Mouse (Mus musculus): ENCODE measurements at regions not wholly inside any gene's neighbourhood (a gene's known extent, or its start where the extent isn't known, plus 50 kb on each side); places are given as distances from the start of the nearest gene placed in this dataset.

DNA sequence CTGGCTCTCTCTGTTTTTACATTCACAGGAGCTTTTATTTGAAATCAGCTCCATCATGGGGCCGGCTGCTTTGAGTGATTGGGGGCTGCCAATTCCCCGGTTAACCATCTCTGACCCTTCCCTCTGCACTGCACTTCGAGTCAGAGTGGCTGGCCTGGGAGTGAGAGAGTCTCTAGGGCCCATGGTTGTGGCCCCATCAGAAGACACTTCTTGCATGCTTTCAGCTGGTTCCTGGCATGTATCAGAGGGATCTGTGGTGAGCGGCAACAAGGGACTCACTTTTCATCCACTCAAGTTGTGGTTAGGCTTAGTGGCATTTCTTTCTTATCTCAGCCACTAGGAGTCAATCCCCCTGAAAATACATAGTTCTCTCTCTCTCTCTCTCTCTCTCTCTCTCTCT, 341.8 kb upstream of the Adgrl2 start:
- WGBS = 22% methylated on average over 4 of the region's 4 CpGs
- H3K27ac ChIP-seq (replicated peaks; ENCODE audit: low read depth, low read length) = no peak overlapping the region
- DNase-seq (ENCODE audit: low spot score) (no peak), ATAC-seq (ENCODE audit: low read depth) (no peak)
- H3K36me3 ChIP-seq (ENCODE audit: control insufficient read depth, insufficient read depth, low read length) = no peaks in the 10 kb centered on the region
- H3K4me2 ChIP-seq (ENCODE audit: low read depth, low read length) = no peak overlapping the region
- no peak overlapping the region for H3K9ac ChIP-seq (ENCODE audit: low read depth, low read length)
- H3K4me3 ChIP-seq (ENCODE audit: low read depth, low read length) = no peak overlapping the region
- H3K27me3 ChIP-seq (replicated peaks; ENCODE audit: control insufficient read depth, insufficient read depth, low read length) = no peaks in the 10 kb centered on the region
- no peaks in the 10 kb centered on the region for H3K9me3 ChIP-seq (ENCODE audit: control insufficient read depth, low read length)
- no peaks in the 10 kb centered on the region for H3K4me1 ChIP-seq (ENCODE audit: control insufficient read depth, insufficient read depth, low read length)

DNA sequence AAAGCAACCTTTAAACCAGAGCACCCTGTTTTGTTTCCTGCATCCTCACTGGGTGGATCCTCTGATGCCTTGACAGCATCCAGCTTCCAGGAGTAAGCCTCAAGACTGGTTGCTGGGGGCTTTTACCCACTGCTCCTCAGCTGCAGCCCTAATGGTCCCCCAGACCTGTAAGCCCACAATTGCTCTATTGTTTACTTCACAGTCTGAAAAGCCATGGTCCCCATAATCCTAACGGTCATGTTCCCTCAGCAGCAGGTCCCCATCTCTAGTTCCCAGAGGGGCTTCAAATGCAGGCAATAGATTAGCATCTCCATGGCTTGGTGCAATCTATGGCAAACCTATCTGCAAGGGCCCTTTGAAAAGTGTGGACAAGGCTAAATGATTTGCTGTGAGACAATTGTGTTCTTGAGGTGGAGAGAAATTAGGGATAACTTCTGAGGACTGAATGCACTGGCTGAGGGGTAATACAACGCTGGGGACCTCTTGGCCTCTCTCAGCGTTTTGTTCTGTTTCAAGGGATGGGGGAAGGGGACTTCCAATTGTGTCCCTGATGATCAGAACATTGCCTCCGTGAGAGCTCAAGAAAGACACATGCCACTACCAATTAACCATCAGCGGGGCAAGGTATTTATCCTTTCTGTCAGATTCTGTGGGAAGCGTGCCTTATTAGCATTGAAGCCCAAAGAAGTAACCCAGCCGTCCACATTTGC, 341.1 kb upstream of the Adgrl2 start:
- Histone ChIP-seq H3K4me1 (ENCODE audit: control insufficient read depth, insufficient read depth, low read length) (no peaks in the 10 kb centered on the region), H3K9me3 (ENCODE audit: control insufficient read depth, low read length) (no peaks in the 10 kb centered on the region), H3K4me2 (ENCODE audit: low read depth, low read length) (no peak overlapping the region), H3K9ac (ENCODE audit: low read depth, low read length) (no peak overlapping the region), H3K4me3 (ENCODE audit: low read depth, low read length) (no peak overlapping the region), H3K27ac (replicated peaks; ENCODE audit: low read depth, low read length) (no peak overlapping the region), H3K27me3 (replicated peaks; ENCODE audit: control insufficient read depth, insufficient read depth, low read length) (no peaks in the 10 kb centered on the region), H3K36me3 (ENCODE audit: control insufficient read depth, insufficient read depth, low read length) (no peaks in the 10 kb centered on the region)
- peak; percentile 41 for DNase-seq (ENCODE audit: low spot score)
- 37% methylated on average over 7 of the region's 7 CpGs for WGBS
- ATAC-seq (ENCODE audit: low read depth) = peak; percentile 60; the same call in 1 of the 2 replicates

GRCm38 (mm10) chr3:149330716-149331115, 340.4 kb upstream of the Adgrl2 start:
- no peaks in the 10 kb centered on the region for H3K9me3 ChIP-seq (ENCODE audit: control insufficient read depth, low read length)
- no peaks in the 10 kb centered on the region for H3K27me3 ChIP-seq (replicated peaks; ENCODE audit: control insufficient read depth, insufficient read depth, low read length)
- ATAC-seq (ENCODE audit: low read depth) = no peak
- 71% methylated on average over 10 of the region's 10 CpGs for WGBS
- no peak overlapping the region for H3K9ac ChIP-seq (ENCODE audit: low read depth, low read length)
- H3K4me1 ChIP-seq (ENCODE audit: control insufficient read depth, insufficient read depth, low read length) = no peaks in the 10 kb centered on the region
- no peaks in the 10 kb centered on the region for H3K36me3 ChIP-seq (ENCODE audit: control insufficient read depth, insufficient read depth, low read length)
- no peak overlapping the region for H3K27ac ChIP-seq (replicated peaks; ENCODE audit: low read depth, low read length)
- H3K4me3 ChIP-seq (ENCODE audit: low read depth, low read length) = no peak overlapping the region
- no peak overlapping the region for H3K4me2 ChIP-seq (ENCODE audit: low read depth, low read length)
- peak; percentile 27 for DNase-seq (ENCODE audit: low spot score)

DNA sequence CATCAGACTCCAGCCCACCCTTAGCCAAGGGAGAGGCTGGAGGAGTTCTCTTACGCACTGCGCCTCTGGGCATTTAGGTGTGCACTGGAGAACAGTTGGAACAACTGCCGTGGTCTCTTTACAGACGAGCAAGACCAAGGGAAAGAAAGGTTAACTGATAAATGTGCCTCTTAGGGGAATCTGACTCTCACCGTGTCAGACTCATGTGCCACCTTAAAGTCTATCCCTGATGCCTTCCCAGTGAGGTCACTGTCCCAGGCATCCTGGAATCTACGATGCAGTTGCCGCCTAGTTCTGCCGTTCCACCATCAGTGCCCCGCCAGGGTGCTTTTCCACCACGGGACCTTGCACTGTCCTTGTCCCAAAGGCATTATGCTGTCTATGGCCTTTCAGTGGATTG, 339.7 kb upstream of the Adgrl2 start:
- no peaks in the 10 kb centered on the region for H3K4me1 ChIP-seq (ENCODE audit: control insufficient read depth, insufficient read depth, low read length)
- no peak overlapping the region for H3K4me3 ChIP-seq (ENCODE audit: low read depth, low read length)
- no peak overlapping the region for H3K4me2 ChIP-seq (ENCODE audit: low read depth, low read length)
- no peak overlapping the region for H3K9ac ChIP-seq (ENCODE audit: low read depth, low read length)
- H3K27me3 ChIP-seq (replicated peaks; ENCODE audit: control insufficient read depth, insufficient read depth, low read length) = no peaks in the 10 kb centered on the region
- no peaks in the 10 kb centered on the region for H3K36me3 ChIP-seq (ENCODE audit: control insufficient read depth, insufficient read depth, low read length)
- H3K27ac ChIP-seq (replicated peaks; ENCODE audit: low read depth, low read length) = no peak overlapping the region
- ATAC-seq (ENCODE audit: low read depth) (no peak), DNase-seq (ENCODE audit: low spot score) (no peak)
- H3K9me3 ChIP-seq (ENCODE audit: control insufficient read depth, low read length) = no peaks in the 10 kb centered on the region
- WGBS = 88% methylated on average over 10 of the region's 10 CpGs

DNA sequence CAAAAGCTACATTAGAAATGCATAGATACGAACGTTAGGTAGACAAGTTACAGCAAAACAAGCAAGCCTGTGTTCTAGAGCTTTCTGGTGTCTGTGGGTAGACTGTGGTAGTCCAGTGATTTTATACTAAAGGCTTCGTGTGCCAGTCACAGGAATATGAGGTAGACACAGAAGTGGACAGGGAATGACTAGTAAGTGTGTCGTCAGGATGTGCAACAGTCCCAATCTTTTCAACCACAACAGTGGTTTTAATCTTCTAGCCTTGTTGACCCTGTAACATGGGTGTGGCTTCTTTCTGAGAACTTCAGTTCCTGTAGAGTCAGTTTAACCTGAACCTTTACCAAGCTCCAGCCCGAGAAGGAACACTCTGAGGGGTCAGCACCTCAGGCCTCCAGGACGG, 339.3 kb upstream of the Adgrl2 start:
- Histone ChIP-seq H3K27me3 (replicated peaks; ENCODE audit: control insufficient read depth, insufficient read depth, low read length) (no peaks in the 10 kb centered on the region), H3K36me3 (ENCODE audit: control insufficient read depth, insufficient read depth, low read length) (no peaks in the 10 kb centered on the region), H3K4me3 (ENCODE audit: low read depth, low read length) (no peak overlapping the region), H3K27ac (replicated peaks; ENCODE audit: low read depth, low read length) (no peak overlapping the region), H3K9ac (ENCODE audit: low read depth, low read length) (no peak overlapping the region), H3K9me3 (ENCODE audit: control insufficient read depth, low read length) (no peaks in the 10 kb centered on the region), H3K4me1 (ENCODE audit: control insufficient read depth, insufficient read depth, low read length) (no peaks in the 10 kb centered on the region), H3K4me2 (ENCODE audit: low read depth, low read length) (no peak overlapping the region)
- DNase-seq (ENCODE audit: low spot score) (no peak), ATAC-seq (ENCODE audit: low read depth) (no peak)
- 83% methylated on average over 6 of the region's 6 CpGs for WGBS

GRCm38 (mm10) chr3:149326664-149327063, 336.3 kb upstream of the Adgrl2 start:
- Histone ChIP-seq H3K9ac (ENCODE audit: low read depth, low read length) (no peak overlapping the region), H3K4me2 (ENCODE audit: low read depth, low read length) (no peak overlapping the region), H3K4me1 (ENCODE audit: control insufficient read depth, insufficient read depth, low read length) (no peaks in the 10 kb centered on the region), H3K27ac (replicated peaks; ENCODE audit: low read depth, low read length) (no peak overlapping the region), H3K36me3 (ENCODE audit: control insufficient read depth, insufficient read depth, low read length) (no peaks in the 10 kb centered on the region), H3K27me3 (replicated peaks; ENCODE audit: control insufficient read depth, insufficient read depth, low read length) (no peaks in the 10 kb centered on the region), H3K4me3 (ENCODE audit: low read depth, low read length) (no peak overlapping the region), H3K9me3 (ENCODE audit: control insufficient read depth, low read length) (no peaks in the 10 kb centered on the region)
- DNase-seq (ENCODE audit: low spot score) (peak; percentile 47), ATAC-seq (ENCODE audit: low read depth) (no peak)
- WGBS = 57% methylated on average over 5 of the region's 5 CpGs

DNA sequence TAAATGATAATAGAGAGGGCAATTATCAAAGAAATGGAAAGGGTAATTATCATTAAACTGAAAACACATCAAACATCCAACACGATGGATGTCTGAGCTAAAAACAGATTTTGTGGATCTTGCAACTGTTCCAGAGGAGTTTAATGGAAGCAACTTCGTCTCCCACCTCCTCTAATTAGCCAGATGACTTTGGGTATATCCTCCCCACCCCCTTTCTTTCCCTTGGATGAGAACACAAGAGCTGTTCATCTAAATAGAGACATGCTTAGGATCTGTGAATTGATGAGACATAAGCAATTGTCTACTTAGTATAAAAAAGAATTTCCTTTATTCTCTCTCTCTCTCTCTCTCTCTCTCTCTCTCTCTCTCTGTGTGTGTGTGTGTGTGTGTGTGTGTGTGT, 333.7 kb upstream of the Adgrl2 start:
- H3K4me3 ChIP-seq (ENCODE audit: low read depth, low read length) = no peak overlapping the region
- H3K27me3 ChIP-seq (replicated peaks; ENCODE audit: control insufficient read depth, insufficient read depth, low read length) = no peaks in the 10 kb centered on the region
- no peaks in the 10 kb centered on the region for H3K36me3 ChIP-seq (ENCODE audit: control insufficient read depth, insufficient read depth, low read length)
- no peak for ATAC-seq (ENCODE audit: low read depth)
- H3K9ac ChIP-seq (ENCODE audit: low read depth, low read length) = no peak overlapping the region
- no peaks in the 10 kb centered on the region for H3K4me1 ChIP-seq (ENCODE audit: control insufficient read depth, insufficient read depth, low read length)
- WGBS = 60% methylated on average over 2 of the region's 2 CpGs
- H3K4me2 ChIP-seq (ENCODE audit: low read depth, low read length) = no peak overlapping the region
- no peak overlapping the region for H3K27ac ChIP-seq (replicated peaks; ENCODE audit: low read depth, low read length)
- no peak for DNase-seq (ENCODE audit: low spot score)
- no peaks in the 10 kb centered on the region for H3K9me3 ChIP-seq (ENCODE audit: control insufficient read depth, low read length)

DNA sequence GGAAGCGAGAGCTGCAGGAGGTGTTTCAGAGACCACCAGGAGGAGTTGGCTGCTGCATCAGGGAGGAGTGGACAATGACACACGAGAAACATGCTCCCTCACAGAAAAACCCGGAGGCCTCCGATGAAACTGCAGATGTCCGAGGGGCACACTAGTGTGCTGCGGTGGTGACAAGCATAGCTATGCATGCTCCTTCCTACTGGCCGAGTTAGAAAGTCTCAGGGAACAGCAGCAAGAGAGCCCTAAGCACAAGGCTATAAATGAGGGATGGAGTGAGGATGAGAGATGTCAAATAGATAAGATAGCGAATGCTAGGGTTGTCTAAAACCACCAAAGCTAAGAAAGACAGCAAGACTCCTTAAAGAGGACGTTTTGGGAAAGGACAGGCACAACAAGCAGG, 328.4 kb upstream of the Adgrl2 start:
- Histone ChIP-seq H3K27ac (replicated peaks; ENCODE audit: low read depth, low read length) (no peak overlapping the region), H3K36me3 (ENCODE audit: control insufficient read depth, insufficient read depth, low read length) (no peaks in the 10 kb centered on the region), H3K4me2 (ENCODE audit: low read depth, low read length) (no peak overlapping the region), H3K4me1 (ENCODE audit: control insufficient read depth, insufficient read depth, low read length) (no peaks in the 10 kb centered on the region), H3K9ac (ENCODE audit: low read depth, low read length) (no peak overlapping the region), H3K9me3 (ENCODE audit: control insufficient read depth, low read length) (no peaks in the 10 kb centered on the region), H3K27me3 (replicated peaks; ENCODE audit: control insufficient read depth, insufficient read depth, low read length) (no peaks in the 10 kb centered on the region), H3K4me3 (ENCODE audit: low read depth, low read length) (no peak overlapping the region)
- DNase-seq (ENCODE audit: low spot score) (no peak), ATAC-seq (ENCODE audit: low read depth) (no peak)
- WGBS = 68% methylated on average over 9 of the region's 9 CpGs

DNA sequence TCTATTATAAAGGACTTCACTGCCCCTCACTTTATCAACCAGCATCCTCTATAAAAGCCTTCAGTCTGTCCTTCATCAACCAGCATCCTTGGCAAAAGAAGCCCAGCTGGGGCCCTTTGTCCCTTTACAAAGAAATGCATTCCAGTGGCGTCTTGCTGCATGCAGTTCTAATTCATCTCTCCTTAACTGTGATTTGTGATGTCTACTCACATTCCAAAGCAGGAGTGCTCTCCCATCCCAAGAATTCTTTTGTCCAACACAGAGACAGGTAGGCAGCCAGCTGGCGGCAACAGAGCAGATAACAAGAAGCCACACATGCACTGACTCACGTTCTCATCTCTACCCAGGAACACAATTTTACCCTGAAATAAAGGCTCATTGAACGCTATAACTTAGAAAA, 323.9 kb upstream of the Adgrl2 start:
- no peak for DNase-seq (ENCODE audit: low spot score)
- Histone ChIP-seq H3K4me3 (ENCODE audit: low read depth, low read length) (no peak overlapping the region), H3K27ac (replicated peaks; ENCODE audit: low read depth, low read length) (no peak overlapping the region), H3K4me1 (ENCODE audit: control insufficient read depth, insufficient read depth, low read length) (no peaks in the 10 kb centered on the region), H3K27me3 (replicated peaks; ENCODE audit: control insufficient read depth, insufficient read depth, low read length) (no peaks in the 10 kb centered on the region), H3K4me2 (ENCODE audit: low read depth, low read length) (no peak overlapping the region), H3K9ac (ENCODE audit: low read depth, low read length) (no peak overlapping the region), H3K9me3 (ENCODE audit: control insufficient read depth, low read length) (no peaks in the 10 kb centered on the region), H3K36me3 (ENCODE audit: control insufficient read depth, insufficient read depth, low read length) (no peaks in the 10 kb centered on the region)
- 56% methylated on average over 4 of the region's 4 CpGs for WGBS
- no peak for ATAC-seq (ENCODE audit: low read depth)
